In the genomic region with DNA sequence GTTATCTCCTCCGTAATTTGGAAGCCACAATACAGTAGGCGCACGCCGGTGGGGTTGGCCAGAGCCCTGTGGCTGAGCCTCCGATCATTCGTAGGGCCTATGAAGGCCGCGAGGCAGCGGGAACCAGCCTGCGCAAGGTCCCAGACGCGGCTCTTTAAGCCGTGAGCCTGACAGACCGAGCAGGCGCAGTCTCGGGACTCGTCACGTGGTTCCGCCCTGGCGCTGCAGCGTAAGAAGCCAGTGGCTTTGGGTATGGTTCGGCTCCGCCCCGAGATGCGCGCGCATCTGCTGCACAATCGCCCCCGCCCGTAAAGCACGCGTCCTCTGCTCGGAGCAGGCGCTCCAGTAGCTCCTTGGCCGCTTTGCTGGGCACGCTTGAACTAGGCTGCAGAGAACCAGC, we compare ENCODE assay signal across 8 mouse cellular contexts. TPM values are rescaled to one million over a fixed set of nuclear protein-coding genes. Genes with fewer than 3 reads are reported as not detected.
DNase-seq lines count a peak whose midpoint lies in the region; ATAC-seq and TF ChIP-seq lines count a peak whose summit lies in the region.

No protein-coding gene starts in this region.

- peak overlapping the region; percentile 86 for H3K27ac ChIP-seq in hindbrain, embryonic 14.5 days

- no peak for TF ChIP-seq CTCF in Patski (IDR thresholded peaks at IDR 0.05)

- H3K36me3 ChIP-seq in hindbrain, embryonic 14.5 days (replicated peaks; ENCODE audit: control insufficient read depth, insufficient read depth) = peaks cover 41% of the 10 kb centered on the region

- peak overlapping the region; percentile 66 for H3K4me2 ChIP-seq in hindbrain, embryonic 14.5 days (replicated peaks)

- no peaks in the 10 kb centered on the region for H3K27me3 ChIP-seq in Patski
- H3K27me3 ChIP-seq in hindbrain, embryonic 14.5 days (ENCODE audit: control insufficient read depth, insufficient read depth, low read length) = no peaks in the 10 kb centered on the region

- CTCF ChIA-PET in Patski (lab: Charles Lee) = interaction anchor here (0.7 to 1.0 kb wide), 2 partner anchors 9 to 225 kb away, joined by 3 to 4 read pairs; no protein-coding TSS in a partner anchor

- peak; percentile 84 for DNase-seq in Patski (ENCODE audit: low read depth, low spot score)
- peak; percentile 99 for DNase-seq in cerebellum, postnatal 14 days
- DNase-seq in frontal cortex, postnatal 25 days (ENCODE audit: low spot score in 2 of 2) = peak; percentile 96 to 97
- peak; percentile 99 for DNase-seq in hindbrain, embryonic 14.5 days (ENCODE audit: low spot score)
- peak; percentile 97 for DNase-seq in layer of hippocampus, postnatal 36 days
- peak; percentile 99 for DNase-seq in lung, postnatal 36 days
- DNase-seq in retina, postnatal 1 day = peak; percentile 99
- DNase-seq in urinary bladder, adult 18-20 months (ENCODE audit: low spot score in 2 of 2) = peak; percentile 96 to 98

- H3K4me1 ChIP-seq in hindbrain, embryonic 14.5 days (replicated peaks; ENCODE audit: control insufficient read depth, insufficient read depth, low read length) = peaks cover 8% of the 10 kb centered on the region

- H3K4me3 ChIP-seq in hindbrain, embryonic 14.5 days (replicated peaks; ENCODE audit: low read length) = peak overlapping the region; percentile 34

- no peaks in the 10 kb centered on the region for H3K9me3 ChIP-seq in hindbrain, embryonic 14.5 days (ENCODE audit: control insufficient read depth, low read length)

- 1% methylated on average over 36 of the region's 36 CpGs for WGBS in hindbrain, embryonic 14.5 days

- in situ Hi-C loops in Patski (cut with MboI; ENCODE audit: low pct_unique_long_range_greater_than_20kb) = no loop called here

- POLR2A ChIA-PET in Patski (lab: Charles Lee) = no interaction called here

- H3K9ac ChIP-seq in hindbrain, embryonic 14.5 days = peak overlapping the region; percentile 71

- ATAC-seq in Patski = peak; percentile 92
- peak; percentile 99 for ATAC-seq in hindbrain, embryonic 14.5 days (ENCODE audit: low FRiP score)

RNA-seq across cellular contexts. Expression of a gene that starts 7.6 kb away (rescaled TPM):
- polyA plus RNA-seq in Patski (2021) = 41.5 TPM
- 10.8 and 11.2 TPM in 2 replicates for polyA plus RNA-seq in hindbrain, embryonic 14.5 days (2014; fragmentation: Nextera tagmentation; extraction: Ambion mirVana)
- 10 to 100 TPM; 37.3 to 41.4 TPM for total RNA-seq in layer of hippocampus, postnatal 36 days (2021)

Comparison
In these comparisons a context has a peak if more than half of its experiments do, and no peak if none do; other contexts are left out.
1. Peak in every context shown above with its lines: DNase-seq, ATAC-seq, H3K4me3 ChIP-seq and H3K27ac ChIP-seq.